Mouse (Mus musculus) myocyte (in vitro differentiated cells): ENCODE results near the gene Inhbe.

Experiments used
- MYOD1 ChIP-seq, 3 experiments: IDR thresholded peaks; one replicate each; pipeline ENCODE4 v1.6.1; 2011; ENCODE audit warnings: control low read depth in 2 of 3, low read depth in 2 of 3, mild to moderate bottlenecking in 2 of 3, moderate library complexity in 1 of 3; ENCODE audit not compliant: insufficient read length in 2 of 3, control insufficient read depth in 1 of 3
- POLR2A ChIP-seq: IDR thresholded peaks from one replicate; pipeline ENCODE4 v1.6.1; 2011; ENCODE audit warnings: low read depth, mild to moderate bottlenecking, control low read depth, moderate library complexity; ENCODE audit not compliant: insufficient read length
- TCF12 ChIP-seq: IDR thresholded peaks from one replicate; pipeline ENCODE4 v1.6.1; 2011; ENCODE audit warnings: mild to moderate bottlenecking, control low read depth; ENCODE audit not compliant: poor library complexity, insufficient read depth, severe bottlenecking

DNA sequence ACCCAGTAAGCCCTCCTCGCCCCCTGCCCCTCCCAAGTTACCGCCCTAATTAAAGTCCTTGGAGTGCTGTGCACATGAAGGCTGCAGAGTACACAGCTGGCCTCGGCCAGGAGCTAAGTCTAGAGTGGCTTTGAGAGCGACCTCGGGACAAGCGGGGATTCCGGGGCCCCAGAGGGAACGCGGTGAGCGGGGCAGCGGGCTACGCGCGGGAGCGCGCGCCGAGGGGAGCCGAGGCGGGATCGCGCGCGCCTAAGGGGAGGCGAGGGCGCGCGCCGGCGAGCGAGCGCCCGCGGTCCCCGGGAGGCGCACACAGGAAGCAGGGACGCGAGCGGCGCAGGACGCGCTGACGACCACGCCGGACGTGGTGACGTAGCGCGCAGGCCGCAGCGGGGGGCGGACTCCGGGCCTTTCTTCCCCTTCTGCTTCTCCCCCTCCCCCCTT lies 26.1 kb upstream of the Inhbe start, which contains the start of gene R3hdm2:
- TF ChIP-seq MYOD1 (IDR thresholded peaks at IDR 0.05; ENCODE audit: control insufficient read depth in 1 of 3, insufficient read length in 2 of 3, low read depth in 2 of 3), result peak in 1 of 3 experiments; percentile 1
- peak; percentile 79 for TF ChIP-seq POLR2A
- TF ChIP-seq TCF12, result no peak
